Mouse (Mus musculus) WW6 (cell line): ENCODE data around the gene Fkbp5.
A peak's percentile ranks its signal among the peaks of the same experiment; 100 is the strongest.

Experiments
- DNase-seq: peaks from one replicate; pipeline ENCODE4 v3.0.0-alpha.2; 2013; ENCODE audit warnings: low read depth, low spot score

The Fkbp5 gene

DNA sequence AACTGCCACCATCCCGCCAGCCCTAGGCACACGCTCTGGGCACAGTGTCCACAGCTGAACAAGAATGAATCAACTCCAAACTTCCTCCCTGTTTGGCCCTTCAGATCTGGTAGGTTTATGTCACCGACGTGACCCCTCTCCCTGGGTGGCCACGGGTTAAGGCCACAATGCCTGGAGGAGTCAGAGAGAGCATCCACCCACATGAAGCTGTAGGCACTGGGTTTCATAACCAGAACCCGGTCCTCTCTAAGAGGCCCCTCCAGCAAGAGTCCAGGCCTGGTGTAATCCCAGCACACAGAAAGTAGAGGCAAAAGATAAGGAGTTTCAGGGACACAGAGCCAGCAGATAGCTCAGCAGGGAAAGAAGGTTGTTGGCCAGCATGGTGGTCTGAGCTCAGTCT lies 13.1 kb downstream of the Fkbp5 start:
- no peak for DNase-seq

DNA sequence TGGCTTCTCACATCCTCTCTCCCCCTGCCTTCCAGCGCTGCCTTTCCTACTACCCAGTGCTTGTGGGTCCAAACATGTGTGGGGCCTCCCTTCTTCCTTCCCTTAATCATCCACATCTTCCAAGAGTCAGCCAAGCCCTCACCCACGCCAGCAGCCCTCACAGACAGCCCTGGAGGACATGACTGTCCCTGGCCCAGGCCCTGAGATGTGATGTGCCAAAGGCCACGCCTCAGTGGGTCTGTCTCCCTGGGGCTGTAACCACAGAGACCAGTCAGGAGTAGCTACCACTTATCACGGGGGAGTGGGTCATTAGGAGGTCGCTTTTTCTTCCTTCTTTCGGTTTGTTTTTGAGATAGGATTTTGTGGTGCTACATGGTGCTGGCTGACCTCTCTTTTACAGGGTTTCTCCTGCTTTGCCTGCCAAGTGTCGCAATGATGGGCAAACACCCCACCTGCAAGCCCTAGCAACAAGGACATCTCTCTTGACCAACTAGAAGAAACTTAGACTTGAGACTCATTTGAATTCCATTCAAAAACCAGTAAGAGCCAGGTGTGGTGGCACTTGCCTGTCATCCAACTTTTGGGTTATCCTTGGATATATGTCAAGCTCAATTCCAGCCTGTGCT lies 15.0 kb downstream of the Fkbp5 start:
- no peak for DNase-seq

DNA sequence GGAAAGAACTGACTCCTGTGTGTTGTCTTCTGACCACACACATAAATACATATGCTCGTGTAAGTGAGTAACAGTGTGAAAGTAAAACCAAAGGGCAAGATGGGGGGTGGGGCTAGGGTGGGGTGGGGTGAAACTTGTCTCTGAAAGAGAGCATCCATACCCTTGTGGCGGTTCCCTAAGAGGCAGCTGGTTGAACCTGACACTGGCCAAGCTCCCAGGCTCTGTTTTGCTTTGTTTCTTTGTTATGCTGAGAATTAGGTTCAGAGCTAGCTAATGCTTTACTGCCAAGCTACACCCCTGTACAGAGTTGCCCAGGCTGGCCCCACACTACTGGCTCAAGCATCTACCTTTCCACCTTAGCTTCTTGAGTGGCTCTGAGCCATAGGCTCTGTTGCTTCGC lies 16.9 kb downstream of the Fkbp5 start:
- no peak for DNase-seq

DNA sequence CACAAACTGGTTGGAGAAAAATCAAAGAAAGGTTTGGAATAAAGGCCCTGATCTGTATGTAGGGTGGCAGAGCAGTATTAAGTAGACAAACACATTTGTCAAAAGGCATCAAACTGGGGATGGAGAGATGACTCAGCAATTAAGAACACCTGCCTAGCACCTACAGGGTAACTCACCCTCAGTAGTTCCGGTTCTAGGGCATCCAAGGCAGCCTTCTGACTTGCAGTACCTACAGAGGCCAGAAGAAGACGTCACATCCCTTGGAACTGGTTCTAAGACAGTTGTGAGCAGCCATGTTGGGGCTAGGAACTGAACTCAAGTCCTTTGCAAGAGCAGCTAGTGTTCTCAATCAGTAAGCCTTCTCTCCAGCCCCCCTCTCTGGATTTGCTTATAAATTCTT lies 18.1 kb downstream of the Fkbp5 start:
- no peak for DNase-seq

DNA sequence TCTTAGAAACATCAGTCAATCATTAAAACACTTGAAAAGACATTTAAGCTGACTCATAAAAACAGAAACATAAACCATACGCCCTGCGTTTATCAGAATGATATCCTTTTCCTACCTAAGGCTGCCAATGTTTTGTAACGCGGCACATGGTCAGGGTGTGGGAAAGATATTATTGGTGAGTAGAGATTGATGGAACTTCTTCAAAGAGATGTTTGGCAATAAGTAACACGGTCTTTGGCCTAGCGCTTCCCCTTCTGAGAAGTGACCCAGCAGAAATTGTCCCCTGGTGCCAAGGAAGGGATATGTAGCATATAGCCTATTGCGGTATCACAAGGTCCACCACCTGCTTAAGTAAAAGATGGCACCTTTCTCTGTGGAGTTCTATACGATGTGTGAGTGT lies 21.5 kb downstream of the Fkbp5 start:
- no peak for DNase-seq

DNA sequence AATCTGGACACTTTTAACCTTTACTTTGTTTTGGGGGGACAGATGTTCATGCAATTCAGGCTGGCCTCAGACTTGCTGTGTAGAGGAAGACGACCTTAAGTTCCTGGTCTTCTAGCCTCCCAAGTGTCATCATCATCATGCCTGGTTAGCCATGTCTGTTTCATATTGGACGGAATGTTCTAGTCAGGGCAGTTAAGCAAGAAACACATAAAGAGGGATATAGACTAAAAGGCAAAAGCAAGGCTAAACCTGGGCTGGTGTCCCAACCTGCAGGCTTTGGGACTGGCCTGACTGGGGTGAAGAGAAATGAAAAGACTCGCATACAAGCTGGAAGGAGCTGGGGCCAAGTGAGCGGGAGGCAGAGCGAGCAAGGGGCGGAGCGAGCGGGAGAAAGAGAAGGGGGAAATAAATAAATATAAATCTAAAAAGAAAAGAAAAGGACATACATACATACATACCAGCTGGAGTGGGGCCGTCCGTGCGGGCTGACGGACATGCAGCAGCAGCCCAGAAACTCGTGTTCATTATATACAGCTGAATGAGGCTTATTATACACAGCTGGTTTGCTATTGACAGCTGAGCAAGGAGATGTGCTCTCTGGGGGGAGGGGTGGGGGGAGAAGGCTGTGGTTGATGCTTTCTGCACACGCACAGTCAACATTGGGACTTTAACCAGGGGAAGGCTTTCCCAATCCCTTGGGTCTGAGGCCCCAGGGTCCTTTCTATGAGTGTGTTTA lies 26.1 kb downstream of the Fkbp5 start:
- no peak for DNase-seq

DNA sequence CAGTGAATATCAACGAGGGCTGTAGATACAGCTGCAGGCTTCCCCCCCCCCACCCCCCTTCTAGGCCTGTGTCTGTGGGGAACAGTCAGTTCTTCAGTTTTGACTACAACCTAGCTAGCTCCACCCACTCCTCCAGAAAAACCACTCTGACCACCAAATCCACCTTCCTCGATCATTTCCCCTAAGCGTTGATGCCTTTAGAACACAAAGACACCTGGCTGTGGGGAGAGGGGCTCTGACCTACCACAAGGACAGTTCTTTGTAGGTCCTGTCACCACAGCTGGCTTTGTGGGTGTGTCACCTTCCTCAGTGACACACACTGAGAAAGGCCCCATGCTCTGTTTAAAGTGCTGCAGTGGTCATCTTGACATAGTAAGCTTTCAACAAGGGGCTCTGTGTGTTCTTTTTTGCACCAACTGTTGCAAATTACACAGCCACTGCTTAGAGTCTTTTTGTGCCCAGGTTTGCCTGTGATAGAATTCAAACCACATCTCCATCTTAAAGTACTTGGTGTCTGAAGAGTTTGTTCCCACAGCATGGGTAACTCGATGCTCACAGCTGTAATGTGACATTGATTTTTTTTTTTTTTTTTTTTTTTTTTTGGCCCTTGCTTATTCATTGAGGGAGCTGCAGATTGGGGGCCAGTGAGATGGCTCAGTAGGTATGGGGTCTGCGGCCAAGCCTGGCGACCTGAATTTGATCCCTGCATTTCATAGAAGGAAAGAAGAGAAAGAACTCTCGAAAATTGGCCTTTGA lies 28.9 kb downstream of the Fkbp5 start:
- no peak for DNase-seq

DNA sequence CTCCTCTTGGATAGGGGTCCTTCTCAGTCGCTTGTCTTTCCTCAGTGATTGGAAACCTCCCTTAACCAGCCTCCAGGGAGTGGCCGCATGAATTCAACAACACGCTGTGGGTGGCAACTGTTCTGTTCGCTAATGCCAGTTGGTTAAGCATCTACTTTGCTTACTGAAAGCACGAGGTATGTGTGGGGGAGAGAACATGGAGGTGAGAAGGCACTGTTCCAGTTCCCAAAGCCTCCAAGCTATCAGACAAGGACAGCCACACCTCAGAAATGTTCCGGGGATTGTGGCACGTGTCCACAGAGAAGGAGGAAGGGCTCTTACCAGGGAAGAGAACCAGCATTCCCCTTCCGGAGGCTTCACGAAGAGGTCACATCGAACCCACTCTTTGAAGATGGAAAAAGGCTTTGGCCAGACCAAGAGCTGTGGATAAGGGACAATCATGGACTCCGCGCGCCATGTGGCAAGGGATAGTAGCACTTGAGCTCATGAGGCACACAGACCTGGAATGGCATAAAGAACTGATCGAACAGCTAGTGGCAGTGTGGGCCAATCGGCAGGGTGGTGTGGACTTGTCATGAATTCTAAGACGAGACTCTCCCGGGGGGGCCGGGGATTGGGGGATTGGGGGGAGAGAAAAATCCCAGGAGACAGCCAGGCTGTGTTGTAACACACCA lies 29.6 kb downstream of the Fkbp5 start:
- no peak for DNase-seq

DNA sequence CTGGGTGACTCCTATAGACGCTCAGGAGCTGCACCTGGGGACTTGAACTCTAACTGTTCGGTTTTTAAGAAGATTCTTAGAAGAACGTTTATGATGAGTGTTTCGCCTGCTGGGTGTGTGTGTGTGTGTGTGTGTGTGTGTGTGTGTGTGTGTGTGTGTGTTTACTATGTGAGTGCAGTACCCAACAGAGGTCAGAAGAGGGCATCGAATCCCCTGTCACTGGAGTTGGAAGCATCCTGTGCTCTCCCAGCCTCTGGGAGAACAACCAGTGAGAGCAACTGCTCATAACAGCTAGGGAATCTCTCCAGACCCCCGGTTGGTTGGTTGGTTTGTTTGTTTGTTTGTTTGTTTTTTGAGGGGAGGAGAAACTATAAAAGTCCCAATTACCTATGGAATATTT lies 30.6 kb downstream of the Fkbp5 start:
- DNase-seq: no peak

DNA sequence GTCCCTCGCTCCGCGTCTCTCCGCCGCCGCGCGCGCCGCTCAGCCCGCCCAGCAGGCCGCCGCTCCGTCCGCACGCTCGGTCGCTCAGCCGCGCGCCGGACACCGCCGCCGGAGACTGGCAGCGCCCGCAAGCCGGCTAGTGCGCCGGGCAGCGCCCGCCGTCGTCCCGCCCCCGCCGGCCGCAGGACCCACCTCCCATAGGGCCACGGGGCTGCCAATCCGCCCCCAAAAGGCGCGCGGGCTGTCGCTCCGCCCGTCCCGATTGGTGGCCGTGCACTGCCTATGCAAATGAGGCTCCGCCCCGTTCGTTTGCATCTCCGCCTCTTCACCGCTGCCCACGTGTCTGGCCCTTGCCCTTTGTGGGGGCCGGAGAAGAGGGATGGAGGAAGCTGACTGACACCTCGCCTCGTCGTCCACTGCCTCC lies 31.3 kb downstream of the Fkbp5 start:
- DNase-seq: peak; percentile 87

DNA sequence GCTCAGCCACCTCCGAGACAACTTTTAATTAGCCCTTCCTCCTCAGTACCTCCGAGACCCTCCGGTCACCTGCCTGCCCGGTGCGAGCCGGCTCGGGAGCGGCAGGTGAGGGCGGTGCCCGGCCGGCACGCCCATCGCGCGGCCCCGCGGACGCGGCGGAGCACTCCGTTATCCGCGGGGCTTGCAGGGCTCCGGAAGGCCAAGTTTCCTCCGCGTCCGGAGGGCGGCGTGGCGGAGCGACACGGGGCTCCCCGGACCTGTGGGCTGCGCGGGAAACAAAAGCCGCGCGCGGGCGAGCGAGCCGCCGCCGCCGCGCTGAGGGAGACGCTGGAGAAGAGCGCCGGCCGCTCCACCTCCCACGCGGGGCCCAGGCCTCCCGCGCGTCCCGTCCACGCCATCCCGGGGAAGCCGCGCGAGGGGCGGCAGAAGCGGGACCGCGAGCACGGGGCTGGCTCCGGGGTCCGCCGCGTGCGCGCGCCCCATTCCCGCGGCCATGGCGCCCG lies 31.8 kb downstream of the Fkbp5 start:
- no peak for DNase-seq

DNA sequence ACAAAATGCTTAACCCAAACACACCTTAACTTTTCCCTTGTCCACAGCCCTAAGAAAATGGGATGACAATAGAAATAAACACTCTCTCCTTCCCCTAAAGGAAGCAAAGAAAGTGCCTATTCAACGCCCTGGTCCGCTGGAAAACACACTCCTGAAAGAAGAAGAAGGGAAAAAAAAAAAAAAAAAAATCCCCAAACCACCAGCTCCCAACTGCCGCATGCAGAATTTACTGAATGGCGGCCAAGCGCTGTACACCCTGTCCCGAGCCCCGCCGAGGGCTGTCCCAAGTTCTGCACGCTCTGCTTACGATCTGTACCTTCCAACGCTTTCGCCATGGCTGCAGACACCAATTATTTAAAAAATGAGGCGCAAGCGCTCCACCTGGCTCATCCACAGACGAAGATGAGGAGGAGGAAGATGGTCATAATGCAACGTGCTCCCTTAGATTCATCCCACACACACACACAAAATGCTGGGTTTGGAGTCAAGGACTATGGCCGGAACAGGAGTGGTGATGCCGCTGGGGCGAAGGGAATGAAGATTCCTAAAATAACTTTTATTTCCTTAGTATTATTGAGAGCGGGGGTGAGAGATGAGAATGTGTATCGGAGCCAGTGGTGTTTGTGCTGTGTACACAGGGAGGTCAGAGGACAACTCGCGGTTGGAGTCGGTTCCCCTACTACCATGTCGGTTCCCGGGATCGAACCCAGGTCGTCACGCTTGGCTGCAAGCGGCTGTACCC lies 32.5 kb downstream of the Fkbp5 start:
- no peak for DNase-seq

DNA sequence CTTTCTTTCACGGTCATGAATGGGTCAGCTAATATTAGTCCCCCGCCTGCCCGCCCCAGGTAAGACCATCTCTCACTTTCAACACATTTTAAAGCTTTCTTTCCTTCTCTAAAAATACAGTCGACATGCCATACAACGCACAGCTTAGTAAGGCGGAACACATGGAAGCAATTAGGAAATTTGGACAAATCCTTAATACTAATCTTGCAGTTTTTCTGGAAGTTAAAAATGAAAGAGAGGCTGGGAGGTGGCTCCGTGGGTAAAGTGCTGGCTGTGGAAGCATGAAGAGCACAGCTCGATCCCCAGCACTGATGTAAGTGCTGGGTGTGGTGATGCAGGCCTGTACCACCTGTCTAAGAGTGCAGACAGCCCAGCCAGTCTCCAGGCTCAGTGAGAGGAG lies 39.9 kb downstream of the Fkbp5 start:
- no peak for DNase-seq

DNA sequence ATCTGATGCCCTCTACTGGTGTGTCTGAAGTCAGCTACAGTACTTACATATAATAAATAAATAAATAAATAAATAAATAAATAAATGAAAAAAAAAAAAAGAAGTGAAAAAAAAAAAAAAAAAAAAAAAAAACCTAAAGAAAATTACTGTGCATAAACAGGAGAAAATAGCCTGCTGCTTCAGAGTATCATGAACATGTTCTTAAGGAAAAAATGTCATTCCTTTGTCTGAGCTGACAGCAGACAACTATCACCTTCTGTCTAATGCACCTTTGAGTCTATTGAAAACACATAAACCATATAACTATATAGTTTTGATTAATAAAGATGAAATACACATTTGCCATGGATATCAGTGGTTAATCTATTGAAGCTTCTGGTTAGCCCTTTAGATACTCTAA lies 40.9 kb downstream of the Fkbp5 start:
- DNase-seq: no peak

DNA sequence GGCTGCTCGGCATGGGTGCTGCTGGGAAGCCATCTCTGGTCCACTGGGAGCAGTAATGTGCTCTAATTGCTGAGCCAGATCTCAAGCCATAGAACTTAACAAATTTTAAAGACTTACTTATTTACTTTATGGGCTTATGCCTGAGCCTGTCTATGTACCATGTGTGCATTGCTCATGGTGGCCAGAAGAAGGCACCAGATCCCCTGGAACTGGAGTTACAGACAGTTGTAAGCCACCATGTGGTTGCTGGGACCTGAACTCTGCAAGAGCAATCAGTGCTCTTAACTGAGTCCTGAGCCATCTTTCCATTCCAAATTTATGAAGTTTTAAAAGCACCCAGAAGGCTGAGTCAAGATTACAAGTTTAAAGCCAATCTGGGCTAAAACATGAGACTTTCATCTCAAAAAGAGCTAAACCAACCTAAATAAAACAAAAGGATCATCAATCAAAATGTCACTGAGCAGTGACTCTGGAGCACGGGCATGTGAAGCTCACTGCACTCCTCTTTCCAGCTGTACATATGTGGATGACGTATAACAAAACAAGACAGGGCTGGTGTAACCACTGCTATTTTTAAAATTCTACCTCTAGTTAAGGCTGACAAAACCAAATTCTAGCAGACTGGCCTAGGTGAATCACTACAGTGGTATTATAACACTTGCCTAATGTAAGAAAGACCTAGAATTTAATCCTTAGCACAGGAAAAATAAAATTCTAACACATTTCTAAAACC lies 41.6 kb downstream of the Fkbp5 start:
- no peak for DNase-seq

DNA sequence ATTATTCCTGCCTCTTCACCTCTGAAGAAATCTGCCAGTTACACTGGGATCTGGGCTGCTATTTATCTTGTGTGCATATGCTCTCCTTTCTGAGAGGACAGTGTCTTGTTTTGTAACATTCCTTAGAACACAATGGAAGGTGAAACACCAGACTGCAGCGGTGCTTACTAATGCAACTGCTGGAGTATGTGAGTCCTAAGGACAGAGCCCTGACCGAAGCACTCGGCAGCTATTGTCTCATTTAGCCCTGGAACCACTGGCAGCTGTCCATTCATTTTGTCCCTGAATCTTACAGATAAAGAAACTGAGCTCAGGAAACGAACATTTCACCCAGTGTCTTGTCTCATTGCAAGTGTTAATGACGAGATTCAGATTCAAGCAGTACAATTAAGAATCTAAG lies 44.6 kb downstream of the Fkbp5 start:
- DNase-seq: no peak

DNA sequence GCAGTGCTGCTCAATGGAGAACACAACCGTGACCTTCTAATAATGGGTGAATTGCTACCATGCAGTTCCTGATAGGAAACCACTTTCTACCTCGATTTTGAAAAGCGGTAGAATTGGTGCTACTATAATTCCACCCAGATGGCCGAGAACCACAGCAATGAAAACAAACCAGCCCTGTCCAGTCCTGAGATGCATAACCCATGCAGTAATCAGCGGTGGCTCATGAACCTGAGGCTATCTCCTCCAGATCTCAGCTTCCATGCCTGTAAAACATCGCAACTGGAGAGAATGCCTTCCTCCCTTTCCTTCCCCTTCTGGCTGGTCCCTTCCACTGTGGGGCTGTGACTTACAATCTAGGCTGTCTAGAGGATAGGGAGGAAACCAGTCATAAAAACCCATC lies 46.5 kb downstream of the Fkbp5 start:
- DNase-seq: no peak

DNA sequence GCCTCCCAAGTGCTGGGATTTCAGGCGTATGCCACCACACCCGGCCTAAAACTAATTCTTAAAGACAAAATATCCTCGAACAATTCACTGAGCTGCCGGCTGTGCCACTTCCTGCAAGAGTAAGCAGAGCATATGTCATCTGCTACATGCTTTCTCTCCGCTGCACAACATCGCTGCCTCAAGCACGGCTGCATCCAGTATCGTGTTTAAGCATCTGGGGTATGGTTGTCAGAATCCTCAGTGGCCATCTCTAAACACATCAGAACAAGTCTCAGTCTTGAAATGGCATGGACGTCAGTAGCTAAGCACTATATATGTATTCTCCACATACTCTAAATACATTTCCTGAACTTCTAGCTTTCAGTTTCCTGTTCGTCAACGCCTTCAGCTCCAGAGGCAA lies 49.6 kb downstream of the Fkbp5 start:
- DNase-seq: no peak

DNA sequence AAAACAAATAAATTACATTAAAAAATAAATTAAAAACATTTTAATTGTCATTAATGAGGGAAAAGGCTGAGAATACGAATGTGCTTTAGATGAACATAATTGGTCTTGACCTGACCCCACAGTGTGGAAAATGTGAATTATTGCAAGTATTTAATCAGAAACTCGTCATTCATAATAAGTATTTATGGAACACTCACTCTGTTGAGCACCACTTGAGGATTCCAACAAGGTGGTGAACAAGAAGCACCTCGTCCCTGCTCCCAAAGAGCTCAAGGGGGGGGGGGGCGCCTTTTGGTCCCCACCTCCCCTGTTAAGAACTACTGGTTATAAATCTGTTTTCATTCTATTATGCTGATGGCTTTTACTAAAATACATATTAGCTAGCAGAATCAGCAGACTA lies 51.4 kb downstream of the Fkbp5 start:
- no peak for DNase-seq

DNA sequence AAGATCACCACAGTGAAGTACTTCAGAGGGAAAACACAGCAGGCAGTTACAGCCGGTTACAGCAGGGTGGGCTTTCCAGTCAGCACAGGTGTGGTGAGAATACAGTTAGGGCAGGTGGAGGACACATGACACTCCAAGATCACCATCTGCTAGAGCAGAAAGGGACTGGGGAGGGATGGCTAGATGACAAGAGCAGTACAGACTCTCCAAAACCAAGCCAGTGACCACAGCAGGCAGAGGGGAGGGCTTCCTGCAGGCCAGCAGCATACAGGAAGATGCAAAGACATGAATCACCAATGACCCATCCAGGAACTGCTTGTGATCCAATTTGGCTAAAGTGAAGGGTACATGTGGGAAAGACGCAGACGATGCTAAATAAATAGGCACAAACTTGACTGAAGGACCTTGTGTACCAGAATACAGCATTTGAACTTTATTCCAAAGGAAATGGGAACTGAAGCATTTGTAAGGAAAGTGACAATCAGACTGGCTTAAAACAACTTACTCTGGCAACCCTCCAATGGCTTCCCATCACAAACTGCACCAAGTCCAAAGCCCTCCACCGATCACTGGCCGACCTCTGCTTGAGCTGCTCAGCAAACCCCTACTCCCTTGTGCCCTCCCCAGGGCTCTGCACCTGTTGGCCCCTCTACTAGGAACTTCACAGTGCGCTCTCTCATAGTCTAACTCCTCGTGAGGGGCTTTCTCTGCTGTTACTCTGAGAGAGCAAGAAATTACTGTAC lies 53.5 kb downstream of the Fkbp5 start:
- DNase-seq: no peak
